Mouse (Mus musculus): ENCODE measurements around the gene P2rx4.
"Not testable (repeated sequence)": the region's sequence is repeated elsewhere in the genome, so short reads cannot be mapped to it uniquely, and the experiment has no call there.

The P2rx4 gene

DNA sequence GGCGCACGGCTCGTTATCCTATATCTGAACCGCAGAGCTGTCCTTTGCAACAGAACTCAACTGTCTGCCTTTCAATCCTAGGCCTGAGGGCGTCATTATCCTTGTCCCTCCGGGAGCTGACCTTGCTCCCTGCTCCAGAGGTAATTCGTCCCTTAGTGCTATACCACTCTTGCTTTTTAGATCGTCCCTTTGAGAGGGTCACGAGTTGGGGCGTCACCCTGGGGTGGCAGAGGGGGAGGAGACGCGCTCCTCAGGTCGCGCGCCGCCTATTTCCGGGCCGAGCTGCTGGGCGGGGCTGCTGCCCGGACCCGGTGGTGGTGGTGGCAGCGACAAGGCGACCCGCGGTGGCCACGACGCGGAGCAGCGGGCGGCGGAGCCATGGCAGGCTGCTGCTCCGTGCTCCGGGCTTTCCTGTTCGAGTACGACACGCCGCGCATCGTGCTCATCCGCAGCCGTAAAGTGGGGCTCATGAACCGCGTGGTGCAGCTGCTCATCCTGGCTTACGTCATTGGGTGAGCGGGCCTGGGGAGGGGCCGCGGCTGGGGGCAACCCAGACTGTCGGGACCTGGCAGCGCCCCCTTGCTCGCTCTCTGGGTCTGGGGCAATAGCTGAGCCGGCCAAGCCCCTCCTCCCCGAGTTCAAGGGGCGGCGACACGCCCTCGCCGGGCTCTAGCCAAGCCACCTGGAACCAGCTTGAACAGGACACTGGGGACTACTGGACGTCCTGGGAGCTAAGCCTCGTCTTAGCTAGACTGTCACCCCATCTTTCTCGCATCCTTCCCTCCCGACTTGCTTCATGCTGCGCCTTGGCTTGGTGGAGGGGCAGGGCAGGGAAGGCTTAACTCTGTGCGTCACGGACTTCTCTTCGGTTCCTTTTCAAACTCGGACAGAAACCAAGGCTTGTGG, at the start of gene P2rx4:
Gene P2rx4 (plus strand): TSS at position 269 of the 906 bp plus-strand sequence.
- DNase-seq (ENCODE audit: low spot score): peak; percentile 81

DNA sequence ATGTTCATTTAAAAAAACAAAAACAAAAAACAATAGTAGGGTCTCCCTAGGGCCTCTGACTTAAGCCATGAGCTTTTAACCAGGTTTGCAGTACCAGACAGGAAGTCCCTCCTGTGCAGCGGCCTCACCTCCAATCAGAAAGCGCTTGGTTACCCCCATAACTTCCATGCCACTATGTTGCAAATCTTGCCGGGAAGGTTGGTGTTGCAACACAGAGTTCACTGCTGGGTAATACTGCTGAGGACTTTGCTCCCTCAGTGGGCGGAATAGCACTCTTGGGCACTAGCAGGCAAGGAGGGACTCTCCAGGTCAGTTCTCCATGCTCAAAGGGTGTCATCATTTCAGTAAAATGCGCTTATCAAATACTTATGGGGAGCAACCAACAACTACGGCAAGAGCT, 44.8 kb upstream of the P2rx4 start:
- no peak for DNase-seq (ENCODE audit: low spot score)

DNA sequence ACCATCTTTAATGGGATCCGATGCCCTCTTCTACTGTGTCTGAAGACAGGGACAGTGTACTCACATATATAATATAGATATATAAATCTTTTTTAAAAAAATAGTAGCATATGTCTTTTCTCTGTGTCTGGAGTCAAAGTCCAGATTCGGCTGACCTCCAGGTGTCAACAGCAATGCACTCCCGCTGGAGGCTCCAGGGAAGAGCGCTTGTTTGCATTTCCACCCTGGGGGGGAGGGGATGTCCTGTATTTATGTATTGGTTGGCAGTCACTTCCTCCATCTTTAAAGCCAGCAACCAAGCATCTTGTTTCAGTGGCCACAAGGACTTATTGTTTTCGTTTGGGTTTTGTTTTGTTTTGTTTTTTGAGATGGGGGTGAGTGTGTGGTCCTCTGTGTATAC, 42.3 kb upstream of the P2rx4 start:
- no peak for DNase-seq (ENCODE audit: low spot score)

DNA sequence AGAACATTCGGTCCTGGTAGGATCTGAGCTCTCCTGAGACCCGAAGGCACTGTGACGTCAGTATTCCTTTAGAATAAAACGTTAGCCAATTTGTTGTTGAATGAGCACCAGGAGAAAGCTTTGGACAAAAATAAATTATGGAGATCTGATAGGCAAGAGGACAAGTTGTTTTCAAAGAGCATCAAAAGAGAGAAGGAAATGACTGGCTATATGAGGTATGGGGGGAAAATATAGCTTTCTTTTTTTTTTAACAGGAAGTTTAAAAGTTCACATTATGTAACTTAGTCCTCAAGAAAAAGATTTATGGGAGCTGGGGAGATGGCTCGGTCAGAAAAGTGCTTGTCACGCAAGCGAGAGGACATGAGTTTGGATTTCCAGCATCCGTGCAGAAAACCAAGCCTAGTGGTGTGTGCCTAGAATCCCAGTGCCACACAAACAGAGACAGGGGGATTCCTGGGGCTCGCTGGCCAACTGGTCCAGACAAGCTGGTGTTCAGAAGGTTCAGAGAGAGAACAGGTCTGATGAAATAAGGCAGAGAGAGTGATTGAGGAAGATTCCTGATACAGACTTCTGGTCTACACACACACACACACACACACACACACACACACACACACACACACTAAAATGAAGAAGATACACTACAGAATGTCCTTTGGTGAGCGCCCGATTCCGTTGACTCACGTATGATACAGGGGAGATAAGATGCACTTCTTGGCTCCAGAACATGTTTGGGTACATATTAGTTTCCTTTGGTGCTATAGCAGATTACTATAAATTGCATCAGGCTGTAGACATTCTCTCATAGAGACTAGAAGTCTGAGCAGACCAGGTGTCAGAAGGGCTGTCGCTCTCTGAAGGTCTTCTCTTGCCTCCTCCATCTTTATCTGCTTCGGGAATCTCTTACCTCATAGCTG, 38.1 kb upstream of the P2rx4 start:
- DNase-seq (ENCODE audit: low spot score): no peak

DNA sequence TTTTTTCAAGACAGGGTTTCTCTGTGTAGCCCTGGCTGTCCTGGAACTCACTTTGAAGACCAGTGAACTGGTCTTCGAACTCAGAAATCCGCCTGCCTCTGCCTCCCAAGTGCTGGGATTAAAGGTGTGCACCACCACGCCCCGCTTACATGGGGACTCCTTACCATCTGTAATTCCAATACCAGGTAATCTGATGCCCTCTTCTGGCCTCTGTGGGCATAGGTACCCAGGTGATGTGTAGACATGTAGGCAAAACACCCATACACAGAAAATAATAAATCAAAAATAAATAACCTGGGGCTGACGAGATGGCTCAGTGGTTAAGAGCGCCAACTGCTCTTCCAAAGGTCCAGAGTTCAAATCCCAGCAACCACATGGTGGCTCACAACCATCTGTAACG, 35.7 kb upstream of the P2rx4 start:
- DNase-seq (ENCODE audit: low spot score): not testable (repeated sequence)

DNA sequence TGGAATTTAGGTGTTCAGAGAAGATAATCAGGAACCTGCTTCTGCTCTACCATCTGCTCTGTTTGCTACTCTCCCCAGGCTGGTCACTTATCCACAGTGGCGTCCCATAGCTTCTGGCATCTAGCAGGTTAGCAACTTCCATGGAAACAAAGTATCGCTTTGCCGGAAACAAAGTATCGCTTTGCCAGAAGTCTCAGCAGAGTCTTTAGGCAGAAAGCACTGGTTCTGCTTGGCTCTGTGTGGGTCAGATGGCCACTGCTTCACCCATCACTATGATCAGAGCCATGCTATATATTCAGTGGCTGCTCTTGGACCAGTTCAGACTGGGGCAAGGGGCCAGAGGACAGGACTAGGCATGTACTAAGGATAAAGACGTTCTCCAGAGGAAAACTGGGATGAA, 35.0 kb upstream of the P2rx4 start:
- no peak for DNase-seq (ENCODE audit: low spot score)

DNA sequence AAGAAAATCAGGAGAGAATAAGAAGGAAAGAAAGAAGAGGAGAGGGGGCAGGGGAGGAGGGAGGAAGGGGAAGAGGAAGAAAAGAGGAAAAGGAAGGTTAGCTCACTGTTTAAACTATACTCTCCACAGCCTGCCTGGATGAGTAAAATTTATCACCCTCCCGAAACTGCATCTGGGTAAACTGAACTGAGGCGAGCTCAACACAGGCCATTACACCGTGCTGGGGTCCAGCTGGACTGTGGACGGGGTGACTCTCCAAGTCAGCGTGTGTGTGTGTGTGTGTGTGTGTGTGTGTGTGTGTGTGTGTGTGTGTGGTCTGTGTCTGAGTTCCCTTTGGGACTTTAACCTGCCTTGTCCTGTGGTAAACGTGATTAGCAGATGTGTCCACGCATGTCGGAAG, 31.3 kb upstream of the P2rx4 start:
- DNase-seq (ENCODE audit: low spot score): no peak

DNA sequence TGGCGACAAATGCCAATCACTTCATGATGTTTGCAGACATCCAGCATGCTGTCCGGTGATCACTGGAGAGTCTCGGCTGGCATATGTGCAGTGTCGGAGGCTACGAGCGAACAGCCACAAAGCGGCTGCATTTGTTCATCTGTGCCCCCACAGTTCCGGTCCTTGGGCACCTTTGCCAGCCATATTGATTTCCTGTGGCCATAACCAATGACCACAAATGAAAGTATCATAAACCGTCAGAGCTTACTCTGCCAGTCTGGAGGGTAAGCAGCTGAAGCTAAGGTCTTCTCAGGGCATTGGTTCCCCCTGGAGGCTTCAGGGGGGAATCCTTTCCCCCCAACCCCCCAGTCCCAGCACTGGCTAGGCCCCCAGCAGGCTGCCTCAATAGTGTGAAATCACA, 29.4 kb upstream of the P2rx4 start:
- no peak for DNase-seq (ENCODE audit: low spot score)

DNA sequence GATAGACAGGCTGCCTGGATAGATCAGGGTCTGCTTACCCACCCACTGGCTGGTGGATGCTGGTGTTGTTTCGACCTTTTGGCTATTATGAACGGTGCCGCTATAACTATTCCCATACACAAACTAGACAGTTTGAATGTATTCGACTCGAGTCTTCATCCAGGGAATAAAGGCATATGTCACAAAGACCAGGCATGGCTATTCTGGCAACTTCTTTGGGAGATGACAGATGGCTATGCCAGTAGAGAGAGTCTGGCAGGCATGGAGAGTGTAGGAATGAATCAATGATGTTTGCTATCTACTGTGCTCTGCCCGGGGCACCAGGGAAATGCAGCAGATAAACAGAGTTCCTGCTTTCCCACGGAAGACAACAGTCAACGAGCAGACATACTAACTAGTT, 27.5 kb upstream of the P2rx4 start:
- DNase-seq (ENCODE audit: low spot score): no peak

DNA sequence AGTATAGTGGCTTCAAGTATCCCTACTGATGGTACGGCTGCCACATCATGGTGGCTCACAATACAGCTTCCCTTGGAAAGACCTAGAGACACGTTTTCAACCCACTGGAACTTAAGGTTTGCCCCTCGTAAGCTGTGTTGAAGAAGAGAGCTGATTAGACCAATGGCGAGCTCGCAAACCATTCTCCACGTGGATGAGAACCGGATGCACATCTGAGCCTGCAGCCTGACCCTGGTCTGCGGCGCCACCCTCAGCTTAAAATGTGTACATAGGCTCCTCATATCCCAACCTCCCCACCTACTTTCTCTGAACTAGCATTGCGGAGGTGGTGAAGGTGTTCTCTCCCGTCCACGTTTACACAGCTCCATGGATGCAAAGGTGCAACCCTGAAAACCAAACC, 26.1 kb upstream of the P2rx4 start:
- DNase-seq (ENCODE audit: low spot score): no peak

DNA sequence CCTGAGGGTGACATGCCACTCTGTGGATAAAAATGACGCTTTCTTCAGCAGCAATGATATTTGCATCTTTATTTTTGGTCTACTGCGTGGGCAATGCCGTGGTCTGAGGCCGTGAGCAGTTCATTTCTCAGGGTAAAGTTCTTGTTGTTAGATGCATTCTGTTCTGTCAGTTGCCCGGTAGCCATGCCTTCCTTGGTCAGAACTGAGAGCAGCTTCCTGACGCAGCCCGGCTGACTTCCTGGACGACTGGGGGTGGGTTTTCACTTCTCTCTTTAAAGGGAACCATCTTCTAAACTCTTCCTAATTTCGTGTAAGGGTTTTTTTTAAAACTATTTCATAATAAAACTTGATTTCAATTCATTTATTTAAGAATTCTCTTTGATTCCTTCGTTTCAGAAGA, 23.4 kb upstream of the P2rx4 start:
- DNase-seq (ENCODE audit: low spot score): no peak

DNA sequence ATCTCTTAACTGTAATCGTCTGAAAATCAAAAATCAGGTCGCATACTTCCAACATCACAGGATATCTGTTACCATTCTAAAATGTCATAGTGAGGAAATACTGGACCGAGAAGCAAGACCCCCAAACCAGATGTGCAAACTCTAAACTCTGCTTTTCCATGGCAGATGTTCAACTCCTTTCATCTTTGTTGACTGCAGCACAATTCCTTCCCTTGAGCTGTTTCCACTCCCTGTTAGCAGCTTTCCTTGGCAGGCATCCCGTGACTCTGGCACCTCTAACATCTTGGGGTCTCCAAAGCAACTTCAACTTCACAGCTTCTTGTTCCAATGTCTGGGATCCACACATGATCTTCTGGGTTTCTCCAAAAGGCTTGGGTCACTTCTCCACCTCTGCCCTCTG, 20.0 kb upstream of the P2rx4 start:
- no peak for DNase-seq (ENCODE audit: low spot score)

DNA sequence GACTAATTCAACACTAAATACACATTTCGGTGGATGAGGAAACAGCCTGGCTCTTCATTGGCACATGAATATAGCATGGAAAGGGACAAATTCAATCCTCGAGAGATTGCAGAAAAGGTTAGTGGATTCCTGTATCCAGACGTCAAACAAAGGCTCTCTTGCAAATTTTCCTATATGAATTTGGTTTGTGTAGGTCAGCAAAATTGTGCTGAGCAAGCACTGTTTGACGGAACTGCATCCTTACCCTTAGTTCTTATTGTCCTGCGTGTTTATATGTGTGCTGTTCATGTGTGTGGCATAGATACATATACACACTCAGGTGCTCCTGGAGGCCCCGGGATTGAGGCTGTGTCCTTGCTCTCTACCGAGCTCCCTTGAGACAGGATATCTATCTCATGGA, 18.2 kb upstream of the P2rx4 start:
- DNase-seq (ENCODE audit: low spot score): no peak

DNA sequence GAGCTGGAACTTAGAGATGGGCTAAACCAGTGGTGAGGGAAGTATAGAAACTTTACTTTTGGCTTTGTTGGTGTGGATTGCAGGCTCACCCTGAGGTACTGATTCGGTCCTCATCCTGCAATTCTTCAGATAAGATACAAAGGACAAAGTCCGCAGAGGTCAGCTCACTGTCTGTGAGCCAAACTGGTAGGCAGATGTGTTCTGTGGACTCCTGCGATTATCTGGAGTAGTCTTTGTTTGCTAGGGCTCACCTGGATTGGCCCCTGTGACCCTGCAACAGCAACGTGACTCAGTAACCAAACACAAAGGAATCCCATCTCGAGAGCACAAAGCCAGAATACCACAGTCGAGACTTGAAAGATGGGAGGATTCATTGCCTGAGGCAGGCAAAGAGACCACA, 16.9 kb upstream of the P2rx4 start:
- no peak for DNase-seq (ENCODE audit: low spot score)

DNA sequence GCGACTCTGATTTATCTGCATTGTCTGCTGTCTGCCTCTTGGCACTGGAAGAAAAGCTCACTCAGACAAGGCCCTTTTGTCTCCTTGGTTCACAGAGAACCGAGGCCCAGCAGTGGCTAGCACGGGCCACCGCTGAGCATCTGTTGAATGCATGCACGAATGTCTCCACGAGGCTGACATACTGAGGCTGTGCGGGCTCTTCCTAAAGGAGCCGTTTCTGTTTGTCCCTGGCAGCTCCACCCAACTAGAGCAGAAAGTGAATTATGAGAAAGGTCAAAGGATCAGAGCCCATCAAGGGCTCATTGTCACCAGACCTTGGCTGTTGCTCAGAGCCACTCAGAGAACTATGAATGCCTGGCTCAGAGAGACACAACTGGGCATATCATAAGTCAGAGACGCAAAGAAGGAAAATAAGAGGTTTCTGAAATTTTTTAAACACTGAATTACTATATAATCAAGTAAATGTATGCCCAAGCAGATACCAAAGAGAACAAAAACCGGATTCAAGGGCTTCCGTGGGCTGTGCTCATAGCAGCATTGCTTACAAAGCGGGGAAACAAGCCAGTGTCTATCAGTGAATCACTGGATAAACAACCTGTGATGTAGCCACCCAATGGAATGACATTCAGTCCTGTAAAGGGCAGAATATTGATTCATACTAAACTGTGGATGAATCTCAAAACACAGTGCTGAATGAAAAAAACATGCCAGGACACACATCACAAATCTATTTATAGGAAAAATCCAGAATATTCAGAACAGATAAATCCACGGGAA, 13.7 kb upstream of the P2rx4 start:
- peak; percentile 88 for DNase-seq (ENCODE audit: low spot score)

DNA sequence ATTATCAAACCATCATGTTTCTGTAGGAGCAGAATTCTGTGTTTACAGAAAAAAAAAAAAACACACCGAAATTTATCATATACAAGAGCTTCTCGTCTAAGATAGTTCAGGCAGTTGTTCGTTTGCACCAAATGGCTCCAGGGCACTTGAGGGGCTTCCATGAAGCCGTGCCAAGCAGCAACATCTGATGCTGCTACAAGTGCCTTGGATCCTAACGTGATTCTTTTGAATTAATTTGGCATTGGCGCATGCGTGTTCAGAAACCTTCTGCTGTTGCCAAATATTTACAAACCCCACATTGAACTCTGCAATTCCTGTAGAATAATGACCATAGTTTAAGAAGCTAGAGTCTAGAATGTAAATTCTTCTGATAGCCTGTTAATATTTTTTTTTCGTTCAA, 11.8 kb upstream of the P2rx4 start:
- no peak for DNase-seq (ENCODE audit: low spot score)

DNA sequence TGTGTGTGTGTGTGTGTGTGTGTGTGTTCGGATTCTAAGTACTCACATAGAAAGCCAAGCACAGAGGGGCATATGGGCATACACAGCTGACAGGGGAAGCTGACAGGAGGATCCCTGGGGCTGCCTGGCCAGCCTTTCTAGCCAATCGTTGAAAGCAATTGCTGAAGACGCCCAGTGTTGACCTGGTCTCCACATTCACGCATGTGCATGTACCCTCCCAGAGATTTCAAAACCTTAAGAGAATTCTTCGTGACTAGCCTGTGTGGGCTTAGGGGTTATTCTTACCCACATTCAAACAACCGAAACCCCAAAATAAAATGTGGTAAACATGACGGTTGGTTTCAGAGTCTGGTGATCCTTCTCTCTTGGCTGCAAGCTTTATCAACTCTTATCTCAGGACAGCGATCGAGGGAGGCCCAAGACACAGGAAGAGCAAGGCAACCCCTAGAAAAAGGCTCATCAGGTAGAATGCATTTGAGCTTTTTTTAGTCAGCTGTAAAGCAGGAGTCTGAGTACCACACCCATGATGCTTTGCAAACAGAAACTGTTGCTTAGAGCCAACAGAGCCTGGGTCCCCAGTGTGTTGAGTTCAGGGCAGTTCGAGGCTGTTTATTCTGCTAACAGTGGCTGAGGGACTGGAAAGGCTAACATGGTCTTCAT, 9.2 kb upstream of the P2rx4 start:
- DNase-seq (ENCODE audit: low spot score): no peak

DNA sequence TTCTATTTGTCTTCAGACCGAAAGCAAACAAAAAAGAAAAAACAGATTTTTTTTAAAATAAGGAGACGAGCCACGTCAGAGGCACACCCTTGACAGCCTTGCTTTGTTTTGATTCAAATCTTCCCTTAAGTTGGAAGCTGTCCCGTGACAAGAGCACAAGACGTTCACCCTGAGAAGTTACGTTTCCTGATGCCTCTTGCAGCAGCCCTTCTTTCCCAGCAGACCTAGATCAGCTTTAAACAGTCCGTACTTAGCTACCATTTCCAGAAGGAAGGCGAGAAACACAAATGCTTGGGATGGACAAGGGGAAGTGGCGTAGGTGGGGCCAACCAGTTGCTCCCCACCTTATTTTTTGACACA, 8.7 kb upstream of the P2rx4 start:
- no peak for DNase-seq (ENCODE audit: low spot score)

DNA sequence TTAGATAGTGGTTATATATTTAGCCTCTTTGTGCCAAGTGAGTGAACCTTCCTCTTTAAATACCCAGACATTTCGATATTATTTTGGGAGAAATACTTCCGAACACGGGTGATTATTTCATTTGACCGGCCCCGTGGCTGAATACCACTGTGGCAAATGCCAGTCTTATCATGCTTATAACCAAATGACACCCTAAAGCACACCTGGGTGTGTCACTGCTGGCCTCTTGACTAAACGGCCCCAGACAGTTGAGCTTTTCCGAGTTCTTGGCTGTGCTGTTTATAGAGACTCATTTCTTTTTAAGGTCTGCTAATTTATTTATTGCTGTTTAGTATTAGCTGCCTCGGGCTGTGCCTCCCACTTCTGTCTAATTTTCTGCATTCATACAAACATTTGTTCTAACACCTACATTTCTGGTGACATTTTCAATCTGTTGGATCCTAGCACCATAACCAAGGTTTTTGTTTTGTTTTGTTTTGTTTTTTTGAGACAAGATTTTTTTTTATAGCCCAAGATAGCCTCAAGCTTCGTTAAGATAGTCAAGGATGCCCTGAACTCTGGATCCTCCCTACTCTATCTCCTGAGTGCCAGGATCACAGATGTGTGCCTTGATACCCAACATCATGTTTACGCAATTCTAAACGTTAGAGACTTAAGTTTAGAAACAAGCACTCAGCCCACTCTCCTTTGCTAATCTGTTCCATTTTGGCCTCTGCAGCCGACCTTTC, 7.1 kb upstream of the P2rx4 start:
- DNase-seq (ENCODE audit: low spot score): no peak

DNA sequence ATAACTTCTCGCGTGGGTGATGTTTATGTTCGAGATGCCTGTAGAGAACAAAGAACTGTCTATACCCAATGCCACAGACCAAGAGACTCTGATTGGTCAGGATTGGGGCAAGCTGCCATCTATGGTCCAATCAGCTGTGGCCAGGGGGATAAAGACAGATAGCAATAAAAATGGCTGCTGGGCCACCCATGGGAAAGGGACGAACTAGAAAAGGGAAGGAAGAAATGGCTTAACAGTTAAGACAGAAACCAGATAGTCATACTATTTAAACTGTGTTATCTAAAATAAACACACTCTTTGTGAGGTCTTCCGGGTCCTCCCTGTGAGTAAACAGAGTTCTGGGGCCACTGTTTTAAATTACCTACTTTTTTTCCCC, 6.5 kb upstream of the P2rx4 start:
- no peak for DNase-seq (ENCODE audit: low spot score)

DNA sequence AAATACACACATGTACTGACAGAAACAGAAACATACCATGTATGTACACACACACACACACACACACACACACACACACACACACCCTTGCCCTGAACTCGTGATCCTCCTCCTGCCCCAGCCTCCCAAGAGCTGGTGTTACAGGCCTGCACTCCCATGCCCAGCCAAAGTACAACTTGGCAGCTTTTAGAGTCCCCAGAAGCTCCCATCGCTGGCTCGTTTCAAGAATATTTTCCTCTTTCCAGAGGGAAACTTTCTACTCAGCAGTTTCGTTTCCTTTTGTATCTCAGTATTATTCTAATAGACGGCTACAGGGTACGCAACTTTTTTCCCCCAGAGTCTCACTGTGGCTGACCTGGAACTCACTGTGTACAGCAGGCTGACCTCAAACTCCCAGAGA, 5.2 kb upstream of the P2rx4 start:
- DNase-seq (ENCODE audit: low spot score): no peak

Measured in embryo, embryonic 10.5 days (tissue).